Mouse (Mus musculus): ENCODE results near the gene Nop9. TPM values are rescaled to one million over a fixed set of nuclear protein-coding genes. Genes with fewer than 3 reads are reported as not detected.

Gene Nop9
- total RNA-seq, 2 experiments from 2014 or later = 17.3 to 20.7 TPM

DNA sequence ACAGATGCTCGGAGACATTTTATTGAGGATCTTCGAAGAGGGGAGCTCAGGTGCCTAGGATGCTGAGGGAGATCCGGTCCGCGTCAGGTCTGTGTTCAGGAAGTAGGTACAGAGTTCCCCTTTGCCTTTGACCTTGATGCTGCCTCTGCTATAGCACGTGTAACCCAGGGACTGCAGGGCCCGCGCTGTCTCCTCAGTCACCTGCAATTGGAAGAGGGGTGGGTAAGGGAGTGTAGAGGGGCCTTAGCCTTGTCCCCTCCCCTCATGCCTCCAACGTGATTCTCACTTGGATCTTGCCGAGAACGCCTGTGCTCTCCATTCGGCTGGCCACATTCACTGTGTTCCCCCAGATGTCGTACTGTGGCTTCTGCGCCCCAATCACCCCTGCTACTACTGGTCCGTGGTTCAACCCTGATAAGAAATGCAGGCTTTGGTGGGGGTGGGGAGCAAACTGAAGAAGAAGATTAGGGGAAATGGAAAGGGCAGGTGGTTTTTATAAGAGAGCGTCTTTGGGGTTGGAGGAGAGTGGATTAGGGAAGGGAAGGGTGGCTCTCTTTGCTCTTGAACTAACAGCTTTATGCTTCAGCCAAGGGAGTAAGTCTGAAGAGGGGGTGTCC lies 23.7 kb downstream of the Nop9 start:
- no peak for DNase-seq

DNA sequence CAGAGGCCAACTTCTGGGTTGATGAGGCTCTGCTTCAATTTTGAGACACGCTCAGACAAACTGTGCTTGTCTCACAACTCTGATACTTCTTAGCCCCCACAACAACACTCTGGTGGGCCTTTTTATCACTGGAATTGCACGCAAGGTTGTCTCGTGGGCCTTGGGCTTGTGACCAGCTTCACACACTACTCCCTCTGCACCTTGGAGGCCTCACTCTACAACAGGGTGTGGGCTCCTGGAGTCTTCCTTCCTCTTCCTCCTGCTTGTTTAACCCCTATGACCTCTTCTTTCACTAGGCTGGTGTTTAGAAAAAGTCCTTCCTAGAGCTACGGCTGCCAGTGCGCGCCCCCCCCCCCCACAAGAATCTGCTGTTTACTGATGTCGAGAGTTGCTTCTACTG lies 31.2 kb downstream of the Nop9 start:
- no peak for DNase-seq

DNA sequence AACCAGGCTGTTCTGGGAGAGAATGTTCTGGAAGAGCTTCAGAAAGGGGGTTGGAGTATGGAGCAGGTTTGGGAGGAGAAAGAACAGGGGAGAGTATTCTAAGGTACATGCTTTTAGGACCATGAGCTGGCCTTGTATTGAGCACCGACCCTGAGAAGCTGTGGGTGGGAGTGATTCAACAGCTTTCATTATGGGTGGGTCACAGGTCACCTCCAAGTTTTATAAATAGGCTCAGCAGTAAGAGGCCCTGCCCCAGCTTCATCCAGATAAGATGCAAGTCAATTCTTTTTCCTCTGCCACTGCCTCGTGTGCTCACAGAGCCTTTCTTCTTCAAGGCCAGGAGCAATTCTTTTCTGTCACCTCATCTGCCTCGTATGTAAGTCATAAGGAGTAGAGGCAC lies 31.7 kb downstream of the Nop9 start:
- DNase-seq = no peak

DNA sequence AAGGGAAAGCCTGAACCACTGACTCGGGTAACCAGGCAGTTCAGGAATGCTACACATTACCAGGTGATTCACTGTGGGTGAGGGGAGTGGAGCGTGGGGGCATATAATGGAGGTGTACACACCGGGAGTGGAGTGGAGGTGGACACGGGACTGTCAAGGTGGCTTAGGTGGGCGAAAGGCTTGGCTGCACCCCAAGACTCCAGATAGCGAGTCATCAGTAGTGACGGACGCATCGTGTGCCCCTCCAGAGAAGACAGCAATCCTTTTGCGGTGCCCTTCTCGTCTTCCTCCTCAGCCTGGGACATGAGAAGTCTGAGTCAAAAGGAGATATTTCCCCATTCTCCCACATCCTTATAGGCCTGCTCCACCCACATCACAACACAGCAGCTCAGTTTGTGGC lies 32.3 kb downstream of the Nop9 start:
- no peak for DNase-seq

DNA sequence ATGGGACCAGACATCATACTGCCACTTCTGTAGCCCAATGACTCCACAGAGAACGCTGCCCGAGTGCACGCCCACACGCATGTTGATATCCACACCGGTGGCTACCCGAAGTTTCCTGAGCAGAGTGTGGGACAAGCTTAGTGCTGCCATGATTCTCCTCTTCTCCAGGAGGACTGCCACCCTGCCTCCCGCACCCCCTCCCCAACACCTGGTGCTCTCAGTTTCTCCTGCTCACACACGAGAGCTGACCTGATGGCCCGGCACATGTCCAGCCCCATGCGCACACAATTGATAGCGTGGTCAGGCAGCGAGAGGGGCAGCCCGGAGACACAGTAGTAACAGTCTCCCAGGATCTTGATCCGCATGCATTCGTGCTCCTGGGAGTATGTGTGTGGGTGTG lies 33.2 kb downstream of the Nop9 start:
- DNase-seq = no peak

DNA sequence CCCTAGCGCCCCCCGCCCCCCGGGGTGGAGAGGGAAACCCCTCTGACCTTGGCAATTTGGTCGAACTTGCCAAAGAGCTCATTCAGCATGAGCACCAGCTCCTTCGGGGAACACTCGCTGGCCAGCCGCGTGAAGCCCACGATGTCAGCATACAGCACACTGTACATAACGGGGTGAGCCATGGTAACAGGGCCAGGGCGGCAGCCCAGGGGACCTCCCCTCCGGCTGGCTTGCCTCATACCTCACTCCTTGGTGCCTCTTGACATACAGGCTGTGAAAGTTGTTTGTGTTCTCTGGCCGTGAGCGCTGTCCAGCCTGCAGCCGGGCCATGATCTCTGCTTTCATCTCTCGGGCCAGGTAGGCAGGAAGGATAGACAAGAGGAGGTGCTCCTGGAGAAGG lies 34.2 kb downstream of the Nop9 start:
- no peak for DNase-seq

DNA sequence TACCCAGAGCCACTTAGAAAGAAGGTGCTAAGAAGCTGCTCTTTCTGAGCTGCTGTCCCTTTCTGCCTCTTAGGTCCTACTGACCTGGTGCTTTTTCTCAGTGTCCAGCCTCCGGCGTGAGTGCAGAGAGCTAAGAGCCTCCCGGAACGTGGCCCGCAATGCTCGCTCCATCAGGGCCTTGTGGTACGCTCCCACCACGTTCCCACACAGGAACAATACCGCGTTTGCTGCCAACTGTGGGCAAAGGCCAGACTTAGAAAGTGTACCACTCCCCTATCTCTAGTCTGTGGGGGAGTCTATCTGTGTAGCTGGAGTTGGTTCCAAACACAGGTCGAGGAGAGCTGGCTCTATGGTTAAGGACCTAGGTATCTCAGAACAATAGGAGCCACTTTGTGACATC lies 35.2 kb downstream of the Nop9 start:
- DNase-seq = no peak

DNA sequence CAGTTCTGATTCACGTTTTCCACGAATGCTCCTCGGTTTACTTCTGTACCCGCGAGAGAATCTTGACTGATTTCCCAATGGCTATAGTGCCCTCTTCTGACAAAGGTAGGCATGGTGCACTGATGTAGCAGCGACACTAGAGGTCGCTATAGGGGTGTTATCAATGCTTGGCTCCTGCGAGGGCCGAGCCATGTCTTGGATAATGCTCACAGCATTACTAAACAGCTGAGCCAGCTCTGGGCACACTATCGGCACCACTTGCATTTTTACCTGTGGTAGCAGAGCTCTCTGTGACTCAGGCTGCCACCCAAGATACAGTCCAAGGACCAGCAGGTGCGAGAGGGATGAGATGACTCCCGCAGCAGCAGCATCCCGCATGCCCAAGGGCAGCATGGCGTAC lies 35.8 kb downstream of the Nop9 start:
- peak; percentile 69 to 78 for DNase-seq

DNA sequence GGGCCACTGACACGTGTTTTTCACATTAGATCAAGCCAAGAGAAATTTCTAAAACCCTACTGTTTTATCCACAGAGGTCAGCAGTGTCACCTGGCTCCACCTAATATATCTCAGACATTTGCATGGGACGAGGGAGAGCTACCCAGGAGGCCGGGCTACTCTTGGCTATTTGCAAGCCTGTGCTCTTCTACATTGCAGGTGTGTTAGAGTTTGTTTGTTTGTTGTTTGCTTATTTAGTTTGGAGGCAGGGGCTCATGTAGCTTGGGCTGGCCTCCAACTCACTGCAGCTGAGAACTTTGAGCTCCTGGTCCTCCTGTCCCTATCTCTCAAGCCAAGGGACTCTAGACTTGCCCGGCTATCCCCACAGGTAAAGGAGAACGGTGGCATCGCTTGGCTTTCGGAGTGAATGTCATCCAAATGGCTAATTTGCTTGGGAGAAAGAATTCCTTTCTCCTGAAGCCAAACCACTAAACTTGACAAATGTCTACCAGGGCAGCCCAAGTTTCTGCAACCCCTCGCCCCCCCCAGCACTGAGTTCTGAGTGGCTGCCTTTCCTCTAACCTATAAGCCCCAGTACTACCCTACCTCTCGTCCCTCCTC lies 37.0 kb downstream of the Nop9 start:
- DNase-seq = no peak

DNA sequence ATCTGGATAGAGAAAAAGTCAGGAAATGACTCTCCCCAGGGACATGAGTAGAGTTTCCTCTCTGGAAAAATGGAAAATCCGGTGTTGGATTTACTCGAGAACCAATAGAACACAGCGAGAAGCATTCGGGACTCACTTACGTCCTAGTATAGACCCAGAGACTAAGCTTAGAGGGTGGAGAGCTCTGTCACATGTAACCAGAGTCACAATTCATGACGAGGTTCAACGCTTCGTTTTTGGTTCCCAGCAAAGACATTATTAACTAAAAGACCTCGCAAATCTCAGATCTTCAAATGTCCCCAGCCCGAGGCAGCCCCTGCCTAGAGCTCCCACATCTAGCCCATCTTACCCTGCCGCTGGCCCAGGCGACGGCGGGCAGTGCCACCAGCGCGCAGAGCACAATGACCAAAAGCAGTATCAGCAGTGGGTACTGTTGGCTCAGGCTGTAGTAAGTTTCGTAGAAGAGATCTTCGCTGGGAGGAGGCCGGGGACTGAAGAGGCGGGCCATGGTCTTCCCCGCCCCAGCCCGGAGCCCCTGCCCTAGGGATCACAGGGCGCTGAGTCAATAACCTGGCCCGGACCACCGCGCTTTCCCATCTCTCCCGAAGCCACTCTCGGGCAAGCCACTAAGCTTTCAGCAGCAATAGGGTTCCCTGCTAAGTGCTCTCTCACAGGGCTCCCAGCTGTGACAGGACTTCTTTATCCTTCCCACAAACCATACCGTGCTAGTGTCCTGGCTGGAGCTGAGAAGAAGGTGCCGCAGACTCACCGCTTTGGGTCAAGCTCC lies 37.9 kb downstream of the Nop9 start:
- no peak for DNase-seq

DNA sequence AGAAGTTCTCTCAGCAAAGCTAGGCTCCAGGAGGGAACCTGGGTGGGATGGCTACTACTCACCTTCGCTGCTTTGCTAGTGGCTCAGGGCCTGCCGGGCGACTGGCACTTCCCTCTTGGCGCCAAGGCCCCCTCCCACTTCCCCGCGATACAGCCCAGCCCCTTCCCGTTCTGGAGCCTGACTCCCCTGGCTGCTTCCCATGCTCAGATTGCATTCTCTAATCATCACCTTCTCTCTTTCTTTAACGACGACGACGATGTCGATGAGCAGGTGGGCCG lies 38.4 kb downstream of the Nop9 start, which contains the start of gene Adcy4:
Gene Adcy4, minus strand, starts transcription at position 138 of the 278 bp plus-strand sequence.
- DNase-seq = peak in 1 of 2 experiments; percentile 27

DNA sequence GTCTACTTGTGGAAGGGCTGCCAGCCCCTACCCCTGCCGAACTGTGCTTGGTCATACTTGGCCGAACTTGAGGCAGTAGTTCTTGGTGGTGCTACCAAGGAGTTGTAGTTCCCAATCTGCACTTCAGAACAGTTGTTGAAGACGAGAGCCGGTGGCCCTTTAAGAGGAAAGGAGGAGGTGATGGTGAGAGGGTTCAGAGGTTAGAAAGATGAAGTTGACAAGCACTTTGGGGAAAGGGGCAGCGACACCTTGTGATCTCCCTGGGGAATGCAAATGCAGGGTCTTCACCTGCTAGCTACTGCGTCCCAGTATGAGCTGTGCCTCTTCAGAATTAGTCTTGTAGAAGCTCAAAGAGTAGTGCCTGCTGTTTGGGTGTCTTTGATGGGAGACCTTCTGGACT lies 39.7 kb downstream of the Nop9 start:
- DNase-seq = no peak

DNA sequence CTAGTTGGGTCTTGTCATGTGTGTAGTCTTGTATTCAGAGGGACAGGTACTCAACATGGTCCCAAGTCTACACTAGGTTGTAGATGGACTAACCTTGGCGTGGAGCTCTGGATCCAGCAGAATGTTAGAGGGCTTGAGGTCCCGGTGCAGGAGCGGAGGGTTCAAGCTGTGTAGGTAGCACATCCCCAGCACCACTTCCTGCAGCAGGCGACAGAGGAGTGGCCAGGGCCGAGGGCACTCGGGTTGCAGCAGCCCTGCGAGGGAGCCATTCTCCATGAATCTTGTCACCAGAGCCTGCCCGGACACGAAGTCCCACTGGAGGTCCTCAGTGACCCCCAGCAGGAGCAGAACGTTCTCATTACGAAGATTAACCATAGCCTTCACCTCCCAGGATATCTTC lies 42.2 kb downstream of the Nop9 start:
- DNase-seq = no peak

DNA sequence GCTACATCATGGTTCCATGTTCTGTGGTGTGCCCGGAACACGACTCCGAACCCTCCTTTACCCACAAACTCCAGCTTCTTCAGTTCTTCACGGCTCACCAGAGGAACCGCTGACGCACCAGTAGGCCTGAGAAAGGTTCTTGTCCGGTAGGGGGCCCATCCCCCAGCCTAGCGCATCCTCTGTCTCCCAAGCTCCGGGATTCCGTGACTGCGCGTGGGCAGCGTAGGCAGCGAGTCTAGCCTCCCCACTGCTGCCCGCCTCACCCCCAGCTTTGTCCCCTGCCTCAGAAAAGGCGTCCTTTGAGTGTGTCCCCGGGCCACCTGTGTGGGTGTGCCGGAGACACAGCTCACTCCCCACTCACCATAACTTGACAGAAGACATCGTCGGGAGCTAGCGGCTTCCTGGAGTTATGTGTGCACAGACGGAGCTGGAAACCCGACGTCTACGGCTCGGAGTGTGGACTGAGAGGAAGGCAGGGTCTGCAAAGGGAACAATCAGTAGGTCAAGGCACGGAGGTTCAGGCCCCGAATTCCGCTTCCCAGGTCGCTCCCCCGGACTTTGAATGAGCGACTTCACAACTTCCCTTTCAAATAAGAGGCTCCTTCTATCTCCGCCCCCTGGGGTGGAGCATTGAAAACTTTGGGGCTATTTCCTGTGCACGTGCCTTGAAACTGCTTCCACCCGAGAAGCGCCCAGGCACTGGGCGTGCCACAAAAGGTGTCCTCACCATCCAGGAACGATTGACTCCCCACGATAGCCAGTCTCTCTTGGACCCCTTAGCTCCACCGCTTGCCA lies 43.0 kb downstream of the Nop9 start, which contains the start of gene Ripk3:
Gene Ripk3, minus strand, starts transcription at position 610 of the 795 bp plus-strand sequence.
- peak; percentile 43 to 65 for DNase-seq

DNA sequence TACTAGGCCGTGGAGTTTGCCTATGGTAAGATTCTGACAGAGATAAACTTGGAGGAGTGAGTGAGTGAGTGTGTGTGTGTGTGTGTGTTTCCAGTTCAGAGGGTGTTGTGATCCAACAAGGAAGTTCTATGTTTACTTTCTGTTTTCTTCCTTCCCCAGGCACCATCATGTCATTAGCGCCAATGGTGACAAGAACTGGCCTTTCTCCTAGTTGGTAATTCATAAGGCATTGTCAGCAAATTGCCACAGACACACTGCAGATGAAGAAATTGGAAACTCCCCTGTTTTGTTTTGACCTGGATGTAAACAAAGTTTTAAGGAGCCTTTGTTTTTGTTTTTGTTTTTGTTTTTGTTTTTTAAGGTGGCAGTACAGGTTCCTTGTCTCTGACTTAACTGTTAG lies 48.0 kb downstream of the Nop9 start:
- no peak for DNase-seq

DNA sequence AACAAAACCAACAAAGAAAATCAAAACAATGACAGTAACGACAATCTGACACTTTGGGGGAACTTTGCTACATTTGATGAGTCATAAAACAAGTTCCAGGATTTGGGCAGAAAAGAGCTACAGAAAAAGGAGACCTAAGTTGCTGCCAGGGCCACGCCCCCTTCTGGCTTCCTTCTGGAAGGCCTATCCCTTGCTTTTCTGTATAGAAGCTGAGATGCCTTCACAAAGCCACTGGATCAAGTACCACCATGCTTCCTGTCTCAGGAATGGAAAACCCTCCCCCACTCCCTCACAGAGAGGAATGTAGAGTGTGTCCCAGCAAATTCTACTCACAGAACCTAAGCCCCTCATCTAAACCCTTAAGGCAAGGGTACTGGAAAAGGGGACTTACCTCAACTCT lies 48.5 kb downstream of the Nop9 start:
- peak in 1 of 2 experiments; percentile 37 for DNase-seq

DNA sequence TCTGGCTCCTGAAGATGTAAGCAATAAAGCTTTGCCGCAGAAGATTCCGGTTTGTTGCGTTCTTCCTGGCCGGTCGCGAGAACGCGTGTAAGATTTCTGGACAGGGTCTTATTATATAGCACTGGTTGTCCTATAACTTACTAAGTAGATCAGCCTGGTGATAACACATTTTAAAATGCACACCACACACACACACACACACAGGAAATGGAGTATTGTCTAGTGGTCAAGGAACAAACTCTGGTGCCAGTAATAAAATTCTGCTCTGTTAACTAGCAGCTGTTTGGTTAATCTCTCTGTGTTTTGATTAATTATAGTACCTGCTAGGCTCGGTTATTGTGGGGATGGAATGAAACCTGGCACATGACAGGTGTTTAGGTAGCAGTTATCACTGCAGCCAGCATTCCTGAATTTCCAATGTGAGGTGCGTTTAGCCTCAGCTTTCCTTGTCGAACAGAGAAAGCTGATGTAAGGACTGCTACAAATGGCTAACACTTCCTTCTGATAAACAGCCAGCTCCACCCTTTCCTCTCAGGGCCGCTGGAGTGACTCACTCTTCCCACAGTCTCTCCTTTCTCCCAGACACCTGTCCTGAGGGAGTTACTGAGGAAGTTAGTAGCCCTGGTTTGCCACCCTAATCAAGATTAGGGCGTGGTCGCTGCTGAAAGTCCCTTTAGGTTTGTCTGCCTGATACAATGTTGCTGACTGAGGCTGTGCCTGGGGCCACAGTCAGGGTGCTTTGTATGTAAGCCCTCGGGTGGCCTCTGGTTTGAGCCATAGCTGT lies 50.1 kb downstream of the Nop9 start:
- DNase-seq = no peak

Other genes starting within 250 kb of the Nop9 start
- not detected for gene Cpne6, start 235.2 kb upstream of the Nop9 start, total RNA-seq (2021)
- gene Nrl, start 220.7 kb upstream of the Nop9 start, total RNA-seq (2021) = not detected
- gene Pck2, start 205.4 kb upstream of the Nop9 start, total RNA-seq (2021) = 10 to 100 TPM; 29.4 to 39.9 TPM
- gene Dcaf11, start 185.7 kb upstream of the Nop9 start, total RNA-seq (2021) = 100 to 1,000 TPM; 110 to 139 TPM
- 1 to 10 TPM in 1 of 2 experiments, not detected in 1; 1.0 TPM for gene A730061H03Rik, start 185.3 kb upstream of the Nop9 start, total RNA-seq (2021)
- 1 to 10 TPM in 1 of 2 experiments, under 1 TPM in 1; 0.63 to 1.5 TPM for gene Fitm1, start 170.1 kb upstream of the Nop9 start, total RNA-seq (2021)
- 100 to 1,000 TPM; 203 to 361 TPM for gene Psme1, start 167.6 kb upstream of the Nop9 start, total RNA-seq (2021)
- 10 to 100 TPM; 28.0 to 45.9 TPM for gene Emc9, start 160.4 kb upstream of the Nop9 start, total RNA-seq (2021)
- gene Psme2, start 154.6 kb upstream of the Nop9 start, total RNA-seq (2021) = 100 to 1,000 TPM; 311 to 396 TPM
- 10 to 100 TPM; 33.7 to 33.9 TPM for gene Rnf31, start 154.0 kb upstream of the Nop9 start, total RNA-seq (2021)
- 10 to 100 TPM; 30.3 to 30.6 TPM for gene Irf9, start 142.1 kb upstream of the Nop9 start, total RNA-seq (2021)
- 1 to 10 TPM; 5.8 to 6.6 TPM for gene Rec8, start 127.7 kb upstream of the Nop9 start, total RNA-seq (2021)
- gene Ipo4, start 109.7 kb upstream of the Nop9 start, total RNA-seq (2021) = 100 to 1,000 TPM; 112 to 157 TPM
- gene Gm49378, start 107.8 kb upstream of the Nop9 start, total RNA-seq (2021) = not detected
- gene Tm9sf1, start 101.9 kb upstream of the Nop9 start, total RNA-seq (2021) = 10 to 100 TPM; 83.2 to 98.1 TPM
- 1 to 10 TPM; 1.6 to 1.7 TPM for gene Tssk4, start 95.5 kb upstream of the Nop9 start, total RNA-seq (2021)
- 10 to 100 TPM; 43.6 to 76.9 TPM for gene Mdp1, start 85.2 kb upstream of the Nop9 start, total RNA-seq (2021)
- gene Gmpr2, start 73.8 kb upstream of the Nop9 start, total RNA-seq (2021) = 10 to 100 TPM; 26.6 to 28.9 TPM
- gene Nedd8, start 73.6 kb upstream of the Nop9 start, total RNA-seq (2021) = 100 to 1,000 TPM; 335 to 393 TPM
- gene Tinf2, start 63.9 kb upstream of the Nop9 start, total RNA-seq (2021) = 10 to 100 TPM; 30.8 to 35.6 TPM
- gene Tgm1, start 31.8 kb upstream of the Nop9 start, total RNA-seq (2021) = under 1 TPM; 0.26 TPM
- gene Rabggta, start 23.4 kb upstream of the Nop9 start, total RNA-seq (2021) = 10 to 100 TPM; 17.2 to 25.1 TPM
- gene Dhrs1, start within 50 bp of the Nop9 start, total RNA-seq (2021) = 10 to 100 TPM; 72.7 to 73.2 TPM
- gene Cideb, start 12.8 kb downstream of the Nop9 start, total RNA-seq (2021) = 1 to 10 TPM in 1 of 2 experiments, under 1 TPM in 1; 0.93 to 1.3 TPM
- not detected for gene Ltb4r2, start 15.7 kb downstream of the Nop9 start, total RNA-seq (2021)
- gene Ltb4r1, start 20.3 kb downstream of the Nop9 start, total RNA-seq (2021) = under 1 TPM; 0.66 to 0.79 TPM
- gene Adcy4, start 38.4 kb downstream of the Nop9 start, total RNA-seq (2021) = 10 to 100 TPM in 1 of 2 experiments, 1 to 10 TPM in 1; 6.7 to 13.8 TPM
- gene Ripk3, start 43.2 kb downstream of the Nop9 start, total RNA-seq (2021) = 1 to 10 TPM; 4.5 to 5.3 TPM
- gene Nfatc4, start 77.5 kb downstream of the Nop9 start, total RNA-seq (2021) = 10 to 100 TPM; 19.2 to 26.0 TPM
- 10 to 100 TPM in 1 of 2 experiments, 1 to 10 TPM in 1; 9.4 to 10.7 TPM for gene Nynrin, start 108.3 kb downstream of the Nop9 start, total RNA-seq (2021)
- under 1 TPM in 1 of 2 experiments, not detected in 1; 0.13 TPM for gene Cbln3, start 138.7 kb downstream of the Nop9 start, total RNA-seq (2021)
- 10 to 100 TPM; 16.6 to 17.0 TPM for gene Khnyn, start 139.3 kb downstream of the Nop9 start, total RNA-seq (2021)
- 10 to 100 TPM; 51.6 to 73.8 TPM for gene Sdr39u1, start 154.6 kb downstream of the Nop9 start, total RNA-seq (2021)
- gene Cma1, start 199.0 kb downstream of the Nop9 start, total RNA-seq (2021) = 1 to 10 TPM; 1.9 to 2.7 TPM
- not detected for gene Cma2, start 205.3 kb downstream of the Nop9 start, total RNA-seq (2021)